Mouse (Mus musculus) G1E (cell line): Measurements from ENCODE around the gene Fam114a2.
A peak's percentile ranks its signal among the peaks of the same experiment; 100 is the strongest.

Experiments
- CTCF ChIP-seq: IDR thresholded peaks from 2 replicates; pipeline ENCODE4 v1.5.1; 2012; ENCODE audit warnings: low read depth, low read length, inconsistent platforms, mixed read lengths
- GATA1 ChIP-seq: IDR thresholded peaks from 2 replicates; pipeline ENCODE4 v1.6.1; 2012; ENCODE audit warnings: borderline replicate concordance, low read length, inconsistent platforms, mixed read lengths
- GATA2 ChIP-seq: IDR thresholded peaks from 2 replicates; pipeline ENCODE4 v1.6.1; 2012; ENCODE audit warnings: low read depth, low read length, inconsistent platforms, borderline replicate concordance
- POLR2AphosphoS5 ChIP-seq: IDR thresholded peaks from 2 replicates; pipeline ENCODE4 v1.6.1; 2012; ENCODE audit warnings: low read depth, low read length, inconsistent platforms; ENCODE audit not compliant: insufficient replicate concordance
- TAL1 ChIP-seq: conservative IDR thresholded peaks from 2 replicates; pipeline ENCODE4 v1.6.1; 2012; ENCODE audit warnings: low read depth, low read length, inconsistent platforms, mixed read lengths

GRCm38 (mm10) chr11:57475119-57475518 lies 43.3 kb downstream of the Fam114a2 start:
- TF ChIP-seq GATA2 (no peak), CTCF (0 out of 2 replicates have a peak, but pooled peaks have one; percentile 14), GATA1 (no peak), TAL1 (no peak), POLR2AphosphoS5 (no peak)
